Mouse (Mus musculus) gastrocnemius, postnatal 14 days (tissue): ENCODE data around the gene Duox1. TPM values are rescaled to one million over a fixed set of nuclear protein-coding genes. Genes with fewer than 3 reads are reported as not detected.
"Not testable (repeated sequence)": the region's sequence is repeated elsewhere in the genome, so short reads cannot be mapped to it uniquely, and the experiment has no call there.

Source experiments
- DNase-seq: peaks from one replicate; pipeline ENCODE4 v3.0.0; 2021; ENCODE audit warnings: mixed read lengths
- intact Hi-C: fragments of 180-260 bp; cut with DNase I; formaldehyde crosslinking; loops from one replicate; pipeline ENCODE4 v1.15.1; 2025; ENCODE audit warnings: low total_unique reads
- total RNA-seq, 2 experiments: library from RNA; stranded (reverse); gene quantifications; 2 replicates each; pipeline ENCODE4 v1.2.3; 2021

Gene Duox1
- total RNA-seq, 2 experiments from 2014 or later, result 0.27 to 0.45 TPM

GRCm38 (mm10) chr2:122306184-122306583 is 9.3 kb upstream of the Duox1 start:
- no peak for DNase-seq
- intact Hi-C loops, result no loop called here

- intact Hi-C loops, result no loop called here
- DNase-seq, result no peak
These were observed 5.8 kb upstream of the Duox1 start for GRCm38 (mm10) chr2:122309647-122310046.

DNA sequence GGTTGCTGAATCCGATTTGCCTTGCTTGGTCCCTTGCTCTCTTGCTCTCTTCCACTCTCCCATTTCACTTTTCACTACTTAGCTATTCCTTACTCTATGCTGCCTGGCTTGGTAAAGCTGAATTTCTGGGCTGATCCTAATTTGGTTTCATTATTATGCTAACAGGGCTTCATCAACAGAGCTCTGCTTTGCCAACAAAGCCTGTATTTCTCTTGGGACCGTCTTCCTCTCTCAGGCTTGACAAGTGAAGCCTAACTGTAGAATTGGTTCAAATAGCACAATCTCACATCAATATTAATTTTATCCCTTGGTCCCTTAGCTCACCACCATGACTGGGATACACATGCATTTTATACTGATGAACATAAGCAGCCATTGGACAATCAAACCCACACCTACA is 3.9 kb upstream of the Duox1 start:
- intact Hi-C loops, result no loop called here

DNA sequence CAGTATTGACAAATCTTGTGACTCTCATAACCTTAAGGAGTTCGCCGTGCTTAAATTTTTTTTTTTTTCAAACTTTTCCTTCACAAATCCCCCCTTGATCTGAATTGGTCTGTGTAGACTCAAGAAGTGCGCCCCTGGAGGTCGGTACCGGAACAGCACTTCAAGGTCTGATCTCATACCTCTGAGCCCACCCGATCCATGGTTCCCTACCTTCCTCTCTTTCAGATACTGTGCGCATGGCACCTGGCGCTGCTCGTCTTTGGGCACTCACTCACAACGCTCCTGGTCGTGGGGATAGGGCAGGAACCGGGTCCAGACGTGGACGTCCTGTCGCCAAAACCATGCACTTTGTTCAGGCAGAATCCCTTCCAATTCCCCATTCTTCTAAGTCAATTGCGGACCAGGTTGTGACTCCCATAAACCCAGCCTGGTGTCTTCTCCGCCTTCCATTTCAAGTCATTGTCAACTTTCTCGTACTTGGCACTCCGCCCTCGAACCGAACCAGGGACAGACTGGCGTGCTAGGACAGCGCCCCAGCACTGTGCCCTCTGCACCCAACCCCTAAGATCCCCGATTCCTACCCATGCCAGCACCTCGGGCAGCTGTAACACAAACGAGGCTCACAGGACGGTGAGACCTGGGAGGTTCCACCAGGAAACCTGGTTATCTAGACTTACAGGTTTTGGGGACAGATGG is 2.6 kb upstream of the Duox1 start:
- intact Hi-C loops, result no loop called here
- DNase-seq, result peak; percentile 47

More for the DNA sequence above, 3.9 kb upstream of the Duox1 start:
- no peak for DNase-seq

DNA sequence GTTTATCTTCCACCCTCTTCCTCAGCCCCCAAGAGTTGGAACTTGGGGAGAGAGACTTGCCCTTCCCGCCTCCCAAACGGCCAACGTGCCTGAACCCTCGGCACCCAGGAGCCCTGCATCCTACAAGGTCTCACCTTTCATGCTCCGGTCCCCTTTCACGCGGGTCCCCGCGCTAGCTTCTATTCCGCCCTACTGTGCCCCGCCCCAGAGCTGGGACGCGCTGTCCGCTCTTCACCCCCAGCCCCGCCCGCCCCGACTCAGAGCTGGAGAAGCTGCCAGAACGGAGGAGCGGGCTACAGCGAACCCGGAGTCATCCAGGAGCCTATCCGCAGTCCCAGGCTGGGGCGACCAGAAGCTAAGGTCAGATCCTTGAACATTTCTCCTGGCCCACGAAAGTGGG is 1.9 kb upstream of the Duox1 start, which contains the start of gene Duoxa1:
TSS of gene Duoxa1 (minus strand) at position 195 of the 400 bp plus-strand sequence.
- intact Hi-C loops, result no loop called here
- DNase-seq, result no peak

DNA sequence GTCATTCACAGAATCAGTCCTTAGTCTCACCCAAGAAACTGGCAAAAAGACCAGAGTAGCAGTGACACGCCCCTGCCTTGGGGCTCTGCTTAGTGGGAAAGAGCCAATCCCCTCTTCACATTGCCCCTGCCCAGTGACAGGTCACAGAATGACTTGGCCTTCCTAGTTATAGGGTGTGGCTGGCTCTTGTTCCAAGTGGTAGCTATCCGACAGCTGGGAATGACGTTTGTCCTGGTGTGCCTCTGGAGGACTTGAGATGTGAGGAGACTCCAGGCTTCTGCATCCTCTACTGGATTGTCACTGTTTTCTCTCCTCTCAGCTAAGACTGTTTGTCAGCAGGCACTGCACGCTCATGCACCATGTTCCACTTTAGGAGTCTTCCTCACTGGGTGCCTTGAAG is 1.9 kb downstream of the Duox1 start:
- intact Hi-C loops, result no loop called here
- DNase-seq, result no peak

GRCm38 (mm10) chr2:122323960-122324359 is 8.5 kb downstream of the Duox1 start:
- intact Hi-C loops, result no loop called here

DNA sequence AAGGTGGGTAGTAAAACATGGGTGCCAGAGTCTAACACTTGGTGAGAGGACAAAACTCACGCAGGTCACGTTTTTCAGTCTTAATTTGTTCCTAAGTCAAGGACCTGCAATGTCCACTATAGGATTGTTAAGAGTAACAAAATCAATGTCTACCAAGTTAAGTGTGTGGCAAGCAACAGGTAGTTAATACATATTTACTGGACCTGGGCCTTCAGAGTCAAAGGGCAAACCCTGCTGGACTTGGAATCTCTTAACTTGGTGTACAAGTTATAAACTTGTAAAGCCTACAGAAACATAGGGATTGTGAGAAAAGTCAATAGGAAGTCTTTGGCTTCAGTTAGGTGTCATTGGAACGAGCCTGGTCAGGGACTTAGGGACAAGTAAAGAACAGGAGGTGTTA is 9.1 kb downstream of the Duox1 start:
- DNase-seq, result no peak

More at GRCm38 (mm10) chr2:122323960-122324359, 8.5 kb downstream of the Duox1 start:
- DNase-seq, result no peak

DNA sequence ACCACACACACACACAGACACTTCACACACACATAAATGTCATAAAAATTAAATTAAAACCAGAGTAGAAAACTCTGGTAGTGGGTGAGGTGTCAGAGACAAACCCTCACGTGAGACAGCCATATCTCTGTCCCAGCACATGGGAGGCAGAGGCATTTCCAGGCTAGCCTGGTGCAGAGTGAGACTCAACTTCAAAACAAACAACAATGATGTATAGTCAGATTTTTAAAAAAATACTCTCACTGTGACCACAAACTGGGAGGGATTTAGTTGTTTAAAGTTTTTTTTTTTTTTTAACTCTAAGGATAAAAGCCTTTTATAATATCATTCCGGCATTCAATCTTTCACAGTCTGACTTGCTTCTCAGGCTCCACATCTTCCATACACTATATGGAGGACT is 9.9 kb downstream of the Duox1 start:
- intact Hi-C loops, result no loop called here
- DNase-seq, result no peak

More for the DNA sequence above, 9.1 kb downstream of the Duox1 start:
- intact Hi-C loops, result no loop called here

DNA sequence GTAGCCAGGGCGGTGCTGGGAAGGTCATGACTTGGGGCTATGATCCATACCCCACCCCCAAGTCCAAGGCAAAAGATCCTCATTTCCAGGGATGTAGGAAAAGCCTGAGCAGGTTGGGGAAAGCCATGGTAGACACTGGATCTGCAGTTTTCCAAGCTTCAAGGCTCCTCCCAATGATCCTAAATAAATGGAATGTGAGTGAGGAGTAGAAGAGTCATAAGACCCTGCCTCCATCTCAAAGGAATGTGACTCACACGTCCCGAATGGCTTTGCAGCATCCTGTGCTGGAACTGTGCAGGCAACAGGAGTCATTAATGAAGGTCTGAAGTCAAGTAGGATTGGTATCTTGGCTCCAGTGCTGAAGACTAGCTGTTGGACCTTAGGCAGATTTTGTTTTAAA is 12.5 kb downstream of the Duox1 start:
- no peak for DNase-seq
- intact Hi-C loops, result no loop called here

DNA sequence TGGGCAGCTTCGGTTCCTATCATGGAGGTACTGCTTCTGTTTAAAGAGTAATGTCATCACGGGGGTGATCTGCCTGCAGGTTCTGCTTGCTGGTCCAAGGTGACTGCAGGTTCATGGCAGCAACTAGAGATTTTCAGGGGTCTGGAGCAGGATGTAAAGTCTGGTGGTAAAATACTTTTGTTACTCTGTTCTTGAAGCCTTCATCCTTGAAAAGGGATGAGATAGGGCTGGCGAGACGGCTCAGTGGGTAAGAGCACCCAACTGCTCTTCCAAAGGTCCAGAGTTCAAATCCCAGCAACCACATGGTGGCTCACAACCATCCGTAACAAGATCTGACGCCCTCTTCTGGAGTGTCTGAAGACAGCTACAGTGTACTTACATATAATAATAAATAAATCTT is 14.8 kb downstream of the Duox1 start:
- DNase-seq, intact Hi-C loops: not testable (repeated sequence)

DNA sequence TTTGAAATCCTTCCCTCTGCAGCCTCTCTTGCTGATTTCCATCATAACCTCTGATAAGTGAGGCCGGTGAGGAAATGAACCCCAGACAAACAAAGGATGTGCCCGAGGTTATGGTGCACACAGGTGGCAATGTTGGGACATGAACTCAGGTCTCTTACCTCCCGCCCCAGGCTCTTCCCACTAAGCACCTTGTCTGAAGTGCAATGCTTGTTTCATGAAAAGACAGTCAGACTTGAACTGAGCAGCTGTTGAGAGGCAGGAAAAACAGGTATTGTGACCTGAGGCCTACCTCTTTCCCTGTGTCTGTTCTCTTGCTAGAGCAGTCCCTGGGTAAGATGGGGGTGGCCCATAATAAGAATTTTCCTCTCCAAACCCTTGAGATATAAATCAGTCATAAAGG is 16.8 kb downstream of the Duox1 start:
- intact Hi-C loops, result no loop called here
- no peak for DNase-seq

GRCm38 (mm10) chr2:122334170-122334569 is 18.7 kb downstream of the Duox1 start:
- DNase-seq, result peak; percentile 56
- intact Hi-C loops, result no loop called here

DNA sequence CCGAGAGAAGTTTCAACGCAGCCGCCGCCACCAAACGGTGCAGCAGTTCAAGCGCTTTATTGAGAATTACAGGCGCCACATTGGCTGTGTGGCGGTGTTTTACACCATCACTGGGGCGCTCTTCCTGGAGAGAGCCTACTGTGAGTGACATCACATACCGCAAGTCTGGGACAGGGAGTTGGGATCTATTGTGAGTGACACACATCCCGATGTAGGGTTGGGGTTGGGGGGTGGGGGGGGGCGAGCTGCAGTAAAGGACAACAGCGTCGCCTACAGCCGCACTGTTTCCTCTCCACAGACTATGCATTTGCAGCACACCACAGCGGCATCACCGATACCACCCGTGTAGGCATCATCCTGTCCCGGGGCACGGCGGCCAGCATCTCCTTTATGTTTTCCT is 21.8 kb downstream of the Duox1 start:
- no peak for DNase-seq
- intact Hi-C loops, result no loop called here

GRCm38 (mm10) chr2:122345106-122345893 is 29.8 kb downstream of the Duox1 start:
- intact Hi-C loops, result no loop called here
- no peak for DNase-seq

GRCm38 (mm10) chr2:122346164-122346563 is 30.7 kb downstream of the Duox1 start:
- DNase-seq, intact Hi-C loops: not testable (repeated sequence)

DNA sequence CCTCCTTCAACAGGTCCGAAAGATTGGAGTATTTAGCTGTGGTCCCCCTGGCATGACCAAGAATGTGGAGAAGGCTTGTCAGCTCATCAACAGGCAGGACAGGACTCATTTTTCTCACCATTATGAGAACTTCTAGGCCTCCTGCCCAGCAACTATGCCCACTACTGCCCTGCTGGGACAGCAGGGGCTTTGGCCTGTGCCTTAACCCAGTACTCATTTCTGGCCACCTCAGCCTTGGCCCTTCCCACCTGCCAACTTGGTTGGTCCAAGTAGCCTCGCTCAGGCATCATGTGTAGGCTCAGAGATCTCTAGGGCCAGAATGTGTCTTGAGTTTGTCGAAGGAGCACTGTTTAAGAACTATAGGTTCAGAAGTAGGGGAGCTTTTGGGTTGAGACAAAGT is 31.8 kb downstream of the Duox1 start:
- DNase-seq, result no peak
- intact Hi-C loops, result no loop called here

- intact Hi-C loops, result no loop called here
- peak; percentile 93 for DNase-seq
These were observed 33.2 kb downstream of the Duox1 start for GRCm38 (mm10) chr2:122348531-122349131.

GRCm38 (mm10) chr2:122349136-122349785 is 33.8 kb downstream of the Duox1 start:
- DNase-seq, result no peak
- intact Hi-C loops, result no loop called here
